Mouse (Mus musculus) ovary, postnatal 10 days (tissue): ENCODE results near the gene St8sia1.
A peak's percentile ranks its signal among the peaks of the same experiment; 100 is the strongest.

Source experiments
- DNase-seq: peaks from one replicate; pipeline ENCODE4 v3.0.0; 2022; ENCODE audit warnings: low spot score

The St8sia1 gene

DNA sequence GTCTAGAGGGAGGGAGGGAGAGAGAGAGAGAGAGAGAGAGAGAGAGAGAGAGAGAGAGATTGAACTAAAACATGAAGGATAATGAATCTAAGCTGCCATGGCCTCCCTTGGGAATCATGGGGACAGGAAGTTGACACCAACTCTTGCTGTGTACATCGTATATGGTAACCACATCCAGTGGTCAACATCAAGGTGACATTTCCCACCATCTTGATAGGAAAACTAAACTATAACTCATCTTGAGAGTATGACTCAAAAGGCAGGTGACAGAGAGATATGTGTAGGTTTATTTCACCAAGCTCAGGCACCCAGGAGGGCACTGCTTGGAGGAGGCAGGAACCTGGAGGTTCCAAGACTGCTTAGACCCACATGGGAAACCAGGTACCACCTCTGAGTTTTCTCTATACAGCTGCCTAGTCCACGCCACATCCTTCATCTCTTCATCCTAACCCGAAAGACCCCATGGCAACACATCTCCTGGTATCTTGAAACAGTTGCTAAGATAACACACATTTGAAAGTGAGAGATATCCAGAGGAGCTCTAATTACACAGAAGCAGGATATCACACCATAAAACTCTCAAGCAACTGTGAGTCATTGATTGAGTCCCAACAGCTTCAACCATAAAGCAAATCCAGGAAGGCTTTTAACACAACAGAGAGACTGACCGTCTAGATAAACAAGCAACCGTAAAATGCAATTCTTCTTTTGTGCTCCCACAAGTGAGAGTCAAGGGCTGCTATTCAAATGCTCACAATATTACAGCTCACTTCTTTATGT, 141.1 kb downstream of the St8sia1 start:
- no peak for DNase-seq

DNA sequence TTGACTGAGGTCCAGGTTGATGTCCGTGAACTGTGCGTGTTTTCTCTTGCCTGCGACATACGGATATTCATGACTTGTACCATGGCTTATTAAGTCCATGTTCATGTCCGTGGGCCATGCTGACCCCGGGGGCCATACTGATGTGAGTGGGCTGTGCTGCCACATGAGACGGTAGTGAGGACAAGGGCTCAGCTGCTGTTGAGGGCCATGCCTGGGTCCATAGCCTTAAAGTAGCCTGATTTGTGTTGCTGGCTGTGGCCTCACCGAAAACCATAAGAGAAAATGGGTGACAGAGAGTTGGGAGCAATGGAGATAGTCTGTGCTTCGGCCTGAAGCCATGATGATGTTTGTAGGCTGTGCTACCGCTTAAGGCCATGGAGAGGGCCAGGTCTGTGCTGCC, 145.9 kb downstream of the St8sia1 start:
- DNase-seq: no peak

DNA sequence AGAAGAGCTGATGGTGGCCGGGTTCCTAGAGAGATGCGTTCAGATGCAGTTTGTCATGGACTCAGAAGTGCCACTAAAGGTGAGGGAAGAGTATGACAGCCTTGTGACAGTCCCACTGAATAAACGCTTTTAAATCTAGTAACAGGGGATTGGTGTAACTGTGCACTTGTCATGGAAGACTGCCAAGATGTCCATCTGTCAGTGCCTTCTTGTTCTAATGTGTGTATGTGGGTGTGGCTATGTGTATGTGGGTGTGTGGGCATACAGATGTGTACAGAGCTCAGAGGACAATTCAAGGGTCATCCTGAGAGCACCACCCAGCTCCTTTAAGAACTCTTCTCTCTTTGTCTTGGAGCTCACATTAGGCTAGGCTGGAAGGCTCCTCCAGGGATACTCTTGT, 148.7 kb downstream of the St8sia1 start:
- no peak for DNase-seq

DNA sequence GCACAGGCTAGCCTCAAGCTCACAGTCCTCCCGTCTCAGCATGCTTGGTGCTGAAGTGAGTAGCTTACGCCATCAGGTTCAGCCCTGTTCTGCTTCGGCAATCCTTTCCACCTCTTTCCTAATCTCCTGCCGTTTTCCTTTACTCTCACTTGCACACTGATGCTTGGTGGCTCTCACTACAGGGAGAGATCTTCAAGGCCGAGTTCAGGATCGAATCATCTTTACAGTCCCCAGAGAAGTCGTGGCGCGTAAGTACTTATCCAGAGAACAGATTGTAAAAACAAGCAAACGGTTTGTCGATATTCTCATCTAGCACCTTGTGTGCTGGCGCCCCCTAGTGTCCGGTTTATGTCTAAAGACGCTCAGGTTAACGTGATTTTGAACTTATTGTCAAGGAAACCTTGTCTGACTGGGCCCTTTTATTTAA, 149.7 kb downstream of the St8sia1 start:
- peak; percentile 45 for DNase-seq

GRCm38 (mm10) chr6:142814011-142814410, 150.2 kb downstream of the St8sia1 start:
- no peak for DNase-seq

DNA sequence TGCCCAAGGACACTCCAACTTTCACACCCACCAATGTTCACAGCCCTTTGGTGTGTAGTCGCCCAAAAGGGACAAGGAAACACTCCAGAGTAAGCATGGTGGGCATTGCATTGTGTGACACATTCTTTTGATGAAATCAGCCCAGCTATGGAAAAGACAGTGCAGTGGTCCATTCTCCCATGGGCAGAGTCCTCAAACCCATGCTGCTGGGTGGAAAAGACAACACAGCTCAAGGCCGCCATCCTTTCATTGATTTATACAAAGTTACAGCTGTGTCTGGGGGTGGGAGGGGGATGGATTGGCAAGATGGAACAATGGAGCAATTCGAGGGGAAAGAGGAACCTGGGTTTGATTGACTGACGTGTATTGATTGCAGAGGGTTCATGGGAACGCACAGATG, 151.3 kb downstream of the St8sia1 start:
- DNase-seq: no peak

GRCm38 (mm10) chr6:142810239-142810638, 154.0 kb downstream of the St8sia1 start:
- no peak for DNase-seq

GRCm38 (mm10) chr6:142809373-142810098, 154.7 kb downstream of the St8sia1 start:
- no peak for DNase-seq

GRCm38 (mm10) chr6:142806326-142806725, 157.9 kb downstream of the St8sia1 start:
- no peak for DNase-seq

- no peak for DNase-seq
Observed at GRCm38 (mm10) chr6:142804402-142804801, 159.8 kb downstream of the St8sia1 start, which contains the start of gene Sult6b2. TSS of gene Sult6b2 (minus strand) at chr6:142804502.

GRCm38 (mm10) chr6:142802617-142803525, 161.4 kb downstream of the St8sia1 start:
- DNase-seq: no peak

DNA sequence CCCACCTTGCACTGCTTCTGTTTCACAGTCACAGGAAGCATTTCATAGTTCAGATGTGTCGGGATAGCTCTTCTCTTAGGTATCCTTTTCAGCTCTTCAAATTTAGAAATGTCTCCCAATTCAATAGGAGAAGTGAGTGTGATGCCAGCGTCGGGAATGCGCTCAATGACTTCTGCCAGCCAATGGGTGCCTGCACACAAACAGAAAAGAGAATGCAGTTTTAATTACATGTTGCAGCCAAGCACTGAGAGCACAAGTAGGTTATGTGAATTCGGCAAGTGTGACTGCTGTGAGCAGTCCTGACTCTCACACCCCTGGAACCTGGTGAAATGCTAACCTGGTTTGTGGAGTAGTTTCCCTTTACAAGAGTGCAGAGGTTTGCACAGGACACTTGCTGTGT, 162.6 kb downstream of the St8sia1 start:
- no peak for DNase-seq

DNA sequence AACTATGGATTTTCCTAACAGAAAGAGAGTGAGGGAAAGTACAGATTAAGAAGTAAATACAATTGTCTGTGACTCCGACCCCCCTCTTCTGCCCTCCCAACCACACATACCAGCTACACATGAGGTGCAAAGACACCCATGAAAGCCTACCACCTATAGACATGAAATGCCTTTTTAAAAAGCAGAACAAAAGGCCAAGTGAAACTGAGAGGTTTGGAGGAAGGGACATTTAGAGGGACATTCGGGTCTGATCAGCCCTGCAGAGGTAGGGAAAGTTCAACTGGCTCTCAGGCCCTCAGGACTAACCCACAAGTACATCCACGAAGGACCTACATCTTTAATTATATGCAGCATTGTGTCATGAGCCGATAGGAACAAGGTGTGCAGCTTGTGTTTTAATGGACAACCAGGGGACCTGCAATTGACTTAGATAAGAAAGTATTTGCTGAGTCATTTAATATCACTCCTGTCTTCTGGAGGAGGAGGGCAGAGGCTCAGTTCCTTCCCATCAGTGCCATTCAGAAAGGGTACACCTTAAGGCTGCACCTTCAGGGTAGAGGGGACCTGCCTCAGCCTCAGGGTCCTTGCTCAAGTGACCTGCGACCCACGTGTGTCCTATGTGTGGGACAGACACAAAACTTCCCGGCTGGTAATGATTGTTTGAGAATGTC, 164.4 kb downstream of the St8sia1 start:
- no peak for DNase-seq

- DNase-seq: no peak
Observed at GRCm38 (mm10) chr6:142798837-142799236, 165.4 kb downstream of the St8sia1 start.

- no peak for DNase-seq
Observed at GRCm38 (mm10) chr6:142797996-142798395, 166.3 kb downstream of the St8sia1 start.

- DNase-seq: no peak
Observed at GRCm38 (mm10) chr6:142795655-142796441, 168.4 kb downstream of the St8sia1 start.

- DNase-seq: no peak
Observed at GRCm38 (mm10) chr6:142795087-142795486, 169.2 kb downstream of the St8sia1 start.

- no peak for DNase-seq
Observed at GRCm38 (mm10) chr6:142793468-142793867, 170.8 kb downstream of the St8sia1 start.

GRCm38 (mm10) chr6:142792241-142792968, 171.8 kb downstream of the St8sia1 start:
- DNase-seq: no peak

- DNase-seq: no peak
Observed at GRCm38 (mm10) chr6:142789736-142790135, 174.5 kb downstream of the St8sia1 start.
